Mouse (Mus musculus): ENCODE measurements at regions not wholly inside any gene's neighbourhood (a gene's known extent, or its start where the extent isn't known, plus 50 kb on each side); places are given as distances from the start of the nearest gene placed in this dataset.
A peak's percentile ranks its signal among the peaks of the same experiment; 100 is the strongest.

GRCm38 (mm10) chr13:28750949-28751692 is 202.4 kb downstream of the Sox4 start:
- DNase-seq (ENCODE audit: low spot score) (no peak), ATAC-seq (no peak)
- Histone ChIP-seq H3K9me3 (ENCODE audit: low read length) (no peaks in the 10 kb centered on the region), H3K4me1 (ENCODE audit: insufficient read depth, low read length) (no peaks in the 10 kb centered on the region), H3K9ac (replicated peaks; ENCODE audit: low read length) (no peak overlapping the region), H3K4me3 (ENCODE audit: low read length) (no peak overlapping the region), H3K27ac (no peak overlapping the region), H3K36me3 (ENCODE audit: insufficient read depth, low read length) (no peaks in the 10 kb centered on the region), H3K4me2 (ENCODE audit: low read depth, low read length) (no peak overlapping the region), H3K27me3 (ENCODE audit: insufficient read depth, low read length) (no peaks in the 10 kb centered on the region)
- 84% methylated on average over 11 of the region's 11 CpGs for WGBS
- TF ChIP-seq CTCF (IDR thresholded peaks at IDR 0.05; ENCODE audit: low read depth) = no peak

GRCm38 (mm10) chr13:28740158-28740670 is 213.3 kb downstream of the Sox4 start:
- Histone ChIP-seq H3K4me1 (ENCODE audit: insufficient read depth, low read length) (no peaks in the 10 kb centered on the region; the same call in 1 of the 2 replicates), H3K9me3 (ENCODE audit: low read length) (no peaks in the 10 kb centered on the region), H3K36me3 (ENCODE audit: insufficient read depth, low read length) (no peaks in the 10 kb centered on the region), H3K4me3 (ENCODE audit: low read length) (no peak overlapping the region), H3K4me2 (ENCODE audit: low read depth, low read length) (no peak overlapping the region), H3K9ac (replicated peaks; ENCODE audit: low read length) (no peak overlapping the region), H3K27ac (no peak overlapping the region), H3K27me3 (ENCODE audit: insufficient read depth, low read length) (no peaks in the 10 kb centered on the region)
- WGBS = 29% methylated on average over 7 of the region's 7 CpGs
- no peak for TF ChIP-seq CTCF (IDR thresholded peaks at IDR 0.05; ENCODE audit: low read depth)
- ATAC-seq (no peak), DNase-seq (ENCODE audit: low spot score) (peak; percentile 31)

GRCm38 (mm10) chr13:28738160-28739100 is 215.1 kb downstream of the Sox4 start:
- Histone ChIP-seq H3K4me1 (ENCODE audit: insufficient read depth, low read length) (no peaks in the 10 kb centered on the region; the same call in 1 of the 2 replicates), H3K27ac (no peak overlapping the region), H3K9me3 (ENCODE audit: low read length) (no peaks in the 10 kb centered on the region), H3K9ac (replicated peaks; ENCODE audit: low read length) (no peak overlapping the region), H3K27me3 (ENCODE audit: insufficient read depth, low read length) (no peaks in the 10 kb centered on the region), H3K4me3 (ENCODE audit: low read length) (no peak overlapping the region), H3K4me2 (ENCODE audit: low read depth, low read length) (no peak overlapping the region), H3K36me3 (ENCODE audit: insufficient read depth, low read length) (no peaks in the 10 kb centered on the region)
- WGBS = 42% methylated on average over 8 of the region's 8 CpGs
- no peak for ATAC-seq
- TF ChIP-seq CTCF (IDR thresholded peaks at IDR 0.05; ENCODE audit: low read depth) = no peak
- DNase-seq (ENCODE audit: low spot score) = no peak

GRCm38 (mm10) chr13:28732475-28732874 is 221.0 kb downstream of the Sox4 start:
- Histone ChIP-seq H3K27me3 (ENCODE audit: insufficient read depth, low read length) (no peaks in the 10 kb centered on the region), H3K36me3 (ENCODE audit: insufficient read depth, low read length) (no peaks in the 10 kb centered on the region), H3K9me3 (ENCODE audit: low read length) (no peaks in the 10 kb centered on the region), H3K4me2 (ENCODE audit: low read depth, low read length) (no peak overlapping the region), H3K27ac (no peak overlapping the region), H3K4me1 (ENCODE audit: insufficient read depth, low read length) (no peaks in the 10 kb centered on the region), H3K4me3 (ENCODE audit: low read length) (no peak overlapping the region), H3K9ac (replicated peaks; ENCODE audit: low read length) (no peak overlapping the region)
- DNase-seq (ENCODE audit: low spot score) = no peak
- WGBS = 79% methylated on average over 1 of the region's 1 CpGs
- ATAC-seq = no peak
- no peak for TF ChIP-seq CTCF (IDR thresholded peaks at IDR 0.05; ENCODE audit: low read depth)

GRCm38 (mm10) chr13:28732036-28732435 is 221.5 kb downstream of the Sox4 start:
- 76% methylated on average over 3 of the region's 3 CpGs for WGBS
- Histone ChIP-seq H3K9me3 (ENCODE audit: low read length) (no peaks in the 10 kb centered on the region), H3K4me2 (ENCODE audit: low read depth, low read length) (no peak overlapping the region), H3K4me1 (ENCODE audit: insufficient read depth, low read length) (no peaks in the 10 kb centered on the region), H3K4me3 (ENCODE audit: low read length) (no peak overlapping the region), H3K9ac (replicated peaks; ENCODE audit: low read length) (no peak overlapping the region), H3K36me3 (ENCODE audit: insufficient read depth, low read length) (no peaks in the 10 kb centered on the region), H3K27me3 (ENCODE audit: insufficient read depth, low read length) (no peaks in the 10 kb centered on the region), H3K27ac (no peak overlapping the region)
- TF ChIP-seq CTCF (IDR thresholded peaks at IDR 0.05; ENCODE audit: low read depth) = no peak
- no peak for DNase-seq (ENCODE audit: low spot score)
- ATAC-seq = no peak

- Histone ChIP-seq H3K4me1 (ENCODE audit: insufficient read depth, low read length) (no peaks in the 10 kb centered on the region), H3K4me2 (ENCODE audit: low read depth, low read length) (no peak overlapping the region), H3K27me3 (ENCODE audit: insufficient read depth, low read length) (no peaks in the 10 kb centered on the region), H3K36me3 (ENCODE audit: insufficient read depth, low read length) (no peaks in the 10 kb centered on the region), H3K9ac (replicated peaks; ENCODE audit: low read length) (no peak overlapping the region), H3K27ac (no peak overlapping the region), H3K4me3 (ENCODE audit: low read length) (no peak overlapping the region), H3K9me3 (ENCODE audit: low read length) (no peaks in the 10 kb centered on the region)
- TF ChIP-seq CTCF (IDR thresholded peaks at IDR 0.05; ENCODE audit: low read depth) = no peak
- ATAC-seq = no peak
- 88% methylated on average over 8 of the region's 8 CpGs for WGBS
- no peak for DNase-seq (ENCODE audit: low spot score)
These were observed 223.4 kb downstream of the Sox4 start for GRCm38 (mm10) chr13:28730059-28730580.

Data from hindbrain, postnatal 0 days (tissue).